Mouse (Mus musculus): ENCODE results near the gene Prm3.

The Prm3 gene

DNA sequence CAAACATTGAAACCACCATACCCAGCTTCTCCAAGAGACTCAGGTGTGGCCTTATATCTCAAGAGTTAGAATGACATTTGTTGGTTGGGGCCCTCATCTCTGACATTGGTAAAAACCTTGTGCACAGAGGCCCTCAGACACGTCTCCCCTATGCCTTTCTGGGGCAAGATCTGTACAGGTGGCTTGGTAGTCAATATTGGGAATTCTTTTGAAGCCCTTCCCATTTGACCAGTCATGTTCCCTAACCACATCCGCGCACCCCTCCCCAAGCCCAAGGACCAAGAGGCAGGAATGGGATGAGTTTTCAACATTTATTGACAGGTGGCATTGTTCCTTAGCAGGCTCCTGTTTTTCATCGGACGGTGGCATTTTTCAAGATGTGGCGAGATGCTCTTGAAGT, 5.3 kb upstream of the Prm3 start, which contains the start of gene Prm2:
Gene Prm2, minus strand, starts transcription at position 101 of the 400 bp plus-strand sequence.
- no peak for DNase-seq (ENCODE audit: low spot score)

DNA sequence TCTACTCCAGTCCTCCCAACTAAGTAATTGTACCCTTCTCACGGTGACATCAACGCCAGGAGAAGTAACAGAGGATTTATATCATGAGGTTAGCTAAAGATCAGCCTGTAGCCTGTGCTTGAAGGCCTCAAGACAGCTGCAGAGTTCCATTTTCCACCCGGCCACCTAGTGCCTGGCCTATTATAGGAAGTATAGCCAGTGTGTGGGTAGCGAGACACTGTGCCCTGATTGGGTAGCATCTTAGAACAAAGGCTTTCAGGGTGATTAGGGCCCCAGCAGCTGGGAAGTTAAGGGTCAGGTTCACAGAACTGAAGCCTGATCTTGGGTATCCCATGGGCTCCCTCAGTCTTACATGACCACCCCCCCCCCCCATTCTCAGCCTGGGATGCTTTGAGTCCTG, 1.8 kb downstream of the Prm3 start:
- DNase-seq (ENCODE audit: low spot score) = peak; percentile 38

DNA sequence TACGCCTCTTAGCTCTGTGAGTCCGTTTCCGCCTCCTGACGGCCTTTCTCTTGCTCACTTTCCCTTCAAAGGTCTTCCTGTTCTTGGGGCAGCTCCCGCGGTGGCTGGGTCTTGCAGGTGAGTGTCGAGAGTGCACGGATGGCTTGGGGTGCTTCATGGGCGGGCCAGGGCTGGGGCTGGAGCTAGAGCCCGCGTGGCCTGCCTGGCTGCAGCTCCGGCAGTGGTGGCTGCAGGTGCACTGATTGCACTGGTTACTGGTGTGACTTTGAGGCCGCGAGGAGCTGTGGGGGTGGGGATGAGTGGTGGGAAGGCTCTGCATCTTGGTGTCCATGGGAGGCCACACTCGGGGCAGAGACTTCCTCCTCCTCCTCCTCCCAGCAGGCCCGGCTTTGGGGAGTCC, 2.4 kb downstream of the Prm3 start, which contains the start of gene Tnp2:
Gene Tnp2, minus strand, starts transcription at position 390 of the 400 bp plus-strand sequence.
- DNase-seq (ENCODE audit: low spot score) = no peak

DNA sequence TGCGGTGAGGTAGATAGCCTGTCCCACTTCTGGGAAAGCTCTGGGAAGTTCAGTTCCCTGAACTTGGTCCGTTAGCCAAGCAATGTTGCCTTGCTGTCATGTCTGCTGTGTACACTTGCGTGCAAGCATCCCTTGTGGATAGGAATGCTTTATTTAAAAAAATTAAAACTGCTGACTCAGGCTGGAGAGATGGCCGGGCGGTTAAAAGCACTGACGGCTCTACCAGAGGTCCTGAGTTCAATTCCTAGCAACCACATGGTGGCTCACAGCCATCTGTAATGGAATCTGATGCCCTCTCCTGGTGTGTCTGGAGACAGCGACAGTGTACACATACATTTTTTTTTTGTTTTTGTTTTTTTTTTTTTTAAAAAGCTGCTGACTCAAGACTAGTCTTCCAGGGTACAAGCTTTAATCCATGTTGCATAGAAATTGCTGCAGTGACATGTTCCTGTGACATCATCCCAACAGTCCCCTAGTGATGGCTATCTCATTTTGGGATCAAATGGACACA, 3.1 kb downstream of the Prm3 start:
- DNase-seq (ENCODE audit: low spot score) = no peak

DNA sequence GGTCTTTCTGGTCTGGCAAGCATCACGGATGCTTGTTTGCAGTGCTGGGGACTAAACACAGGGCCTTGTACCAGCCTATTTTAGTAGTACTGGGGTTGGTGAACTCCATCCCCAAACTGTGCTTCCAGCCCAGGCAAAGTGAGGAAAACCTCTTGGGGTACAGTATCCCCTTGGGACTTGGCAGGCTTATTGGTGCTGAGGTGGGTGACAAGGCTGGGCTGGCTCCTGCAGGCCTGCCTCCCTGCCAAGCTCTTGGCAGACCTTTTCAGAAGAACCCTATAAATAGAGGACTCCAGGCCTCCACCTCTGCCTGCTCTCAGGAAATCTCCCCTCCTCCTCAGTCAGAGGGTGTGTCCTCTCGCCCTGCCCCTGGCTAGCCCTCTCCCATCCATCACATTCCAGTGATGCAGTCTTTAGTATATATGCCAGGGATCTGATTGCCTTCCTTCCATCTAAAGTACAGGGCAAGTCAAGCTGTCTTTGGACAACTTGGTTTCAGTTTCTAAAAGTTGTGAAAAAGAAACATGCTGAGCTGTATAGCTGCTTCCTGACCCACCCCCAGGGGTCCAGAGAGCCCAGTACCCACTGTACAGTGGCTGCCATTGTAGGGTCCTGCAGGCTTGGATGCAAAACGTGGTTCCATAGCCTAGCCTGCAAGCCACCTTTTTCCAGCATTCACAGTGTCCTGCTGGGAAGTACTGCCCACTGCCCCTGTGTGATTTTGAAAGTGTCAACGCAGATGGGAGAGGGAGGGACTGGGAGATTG, 3.7 kb downstream of the Prm3 start:
- DNase-seq (ENCODE audit: low spot score) = no peak

DNA sequence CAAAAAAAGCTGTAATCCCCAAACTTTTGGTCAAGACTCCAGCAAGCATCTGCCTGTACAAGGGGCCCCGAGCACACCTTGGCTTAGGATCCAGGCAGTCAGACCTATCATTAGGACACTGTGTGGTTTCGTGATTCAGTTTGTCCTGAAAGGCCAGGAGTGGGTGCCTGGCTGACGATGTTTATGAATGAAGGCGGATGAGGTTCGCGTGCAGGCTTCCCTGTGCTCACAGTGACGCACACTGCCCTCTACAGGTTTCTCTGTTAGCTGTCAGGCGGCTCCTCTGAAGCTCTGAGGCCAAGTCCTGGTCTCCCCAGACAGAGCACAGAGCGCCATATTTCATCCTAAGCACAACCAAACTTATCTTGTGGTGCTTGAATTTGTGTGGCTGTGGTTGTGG, 4.4 kb downstream of the Prm3 start:
- peak; percentile 95 for DNase-seq (ENCODE audit: low spot score)

DNA sequence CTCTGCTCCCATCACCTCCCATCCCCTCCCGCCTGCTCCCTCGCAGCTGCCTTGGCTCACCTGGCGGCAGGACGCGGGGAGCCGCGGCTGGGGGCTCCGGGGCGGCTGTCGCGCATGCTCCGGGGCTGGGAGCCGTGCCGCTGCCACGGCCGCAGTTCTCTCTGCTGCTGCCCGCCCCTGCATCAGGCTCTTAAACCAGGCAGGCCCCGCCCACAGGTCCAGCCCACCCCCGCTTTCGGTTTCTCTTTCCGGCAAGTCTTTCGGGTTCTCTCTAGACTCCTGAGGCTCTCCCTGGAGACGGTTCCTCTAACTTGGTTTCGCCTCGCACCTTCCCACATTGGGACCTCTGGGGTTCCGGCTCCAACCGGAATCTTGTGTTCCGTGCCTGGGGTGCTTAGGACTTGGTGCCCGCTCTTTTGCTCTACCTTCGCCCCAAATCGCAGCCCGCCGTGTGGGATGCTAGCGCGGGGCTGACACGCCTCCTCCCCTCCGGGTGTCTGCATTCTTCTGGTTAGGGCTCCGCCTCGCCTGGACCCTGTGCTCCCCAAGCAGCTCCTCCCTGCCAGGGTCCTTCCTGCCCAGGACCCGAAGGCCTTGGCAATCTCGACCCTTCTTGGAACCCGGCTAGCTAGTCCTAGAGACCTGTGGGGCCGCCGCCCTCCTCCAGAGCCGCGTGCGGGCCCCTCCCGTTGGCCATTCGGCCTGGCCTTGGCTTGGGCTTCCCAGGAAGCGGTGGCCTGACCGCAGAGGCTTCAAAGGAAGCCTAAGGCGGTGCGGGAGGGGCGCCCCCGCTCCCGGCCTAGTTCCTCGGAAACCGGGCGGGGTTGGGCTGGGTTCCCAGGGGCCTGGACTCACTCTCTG, 5.1 kb downstream of the Prm3 start, which contains the start of gene Socs1:
Gene Socs1, minus strand, starts transcription at position 166 of the 861 bp plus-strand sequence.
- peak; percentile 86 for DNase-seq (ENCODE audit: low spot score)

DNA sequence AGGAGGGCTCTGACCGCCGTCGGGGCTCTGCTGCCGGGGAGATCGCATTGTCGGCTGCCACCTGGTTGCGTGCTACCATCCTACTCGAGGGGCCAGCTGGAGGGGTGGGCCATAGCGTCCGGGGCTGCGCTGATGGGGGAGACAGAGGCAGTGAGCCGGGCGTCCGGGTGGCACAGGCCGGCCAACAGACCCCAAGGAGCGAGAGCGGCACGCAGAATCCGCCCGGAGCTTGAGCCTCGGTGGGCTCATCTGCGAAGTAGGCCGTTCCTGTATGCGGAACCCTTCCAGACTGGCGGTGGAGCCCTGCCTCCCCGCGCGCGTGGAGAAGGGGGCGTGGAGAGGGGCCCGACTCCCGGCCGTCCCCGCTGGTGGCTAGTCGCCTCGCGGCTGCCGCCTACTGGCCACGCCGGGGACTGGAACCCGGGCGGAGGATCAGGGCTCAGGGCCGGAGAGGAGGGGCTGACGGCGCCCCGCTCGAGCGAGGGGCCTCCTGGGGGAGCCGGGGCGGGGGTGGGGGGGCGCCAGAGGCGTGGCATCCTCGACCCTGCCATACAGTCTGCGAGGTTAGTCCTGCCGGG, 5.8 kb downstream of the Prm3 start:
- peak; percentile 95 for DNase-seq (ENCODE audit: low spot score)

DNA sequence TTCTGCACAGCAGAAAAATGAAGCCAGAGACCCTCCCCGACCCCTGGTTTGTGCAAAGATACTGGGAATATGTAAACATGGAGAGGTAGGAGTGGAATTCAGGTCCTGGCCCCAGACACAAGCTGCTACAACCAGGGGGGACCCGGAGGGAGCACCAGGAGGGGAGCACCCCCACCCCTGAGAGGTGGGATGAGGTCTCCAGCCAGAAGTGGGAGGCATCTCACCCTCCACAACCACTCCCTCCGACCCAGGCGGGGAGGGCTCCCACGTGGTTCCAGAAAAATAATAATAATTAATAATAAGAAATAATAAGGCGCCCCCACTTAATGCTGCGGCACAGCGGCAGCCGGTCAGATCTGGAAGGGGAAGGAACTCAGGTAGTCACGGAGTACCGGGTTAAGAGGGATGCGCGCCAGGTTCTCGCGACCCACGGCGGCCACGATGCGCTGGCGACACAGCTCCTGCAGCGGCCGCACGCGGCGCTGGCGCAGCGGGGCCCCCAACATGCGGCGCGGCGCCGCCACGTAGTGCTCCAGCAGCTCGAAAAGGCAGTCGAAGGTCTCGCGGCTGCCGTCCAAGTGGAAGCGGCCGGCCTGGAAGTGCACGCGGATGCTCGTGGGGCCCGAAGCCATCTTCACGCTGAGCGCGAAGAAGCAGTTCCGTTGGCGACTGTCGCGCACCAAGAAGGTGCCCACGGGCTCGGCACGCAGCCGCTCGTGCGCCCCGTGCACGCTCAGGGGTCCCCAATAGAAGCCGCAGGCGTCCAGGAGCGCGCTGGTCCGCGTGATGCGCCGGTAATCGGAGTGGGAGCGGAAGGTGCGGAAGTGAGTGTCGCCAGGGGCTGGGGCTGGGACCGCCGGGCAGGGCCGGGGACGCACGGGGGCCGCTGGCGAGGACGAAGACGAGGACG, 6.6 kb downstream of the Prm3 start:
- DNase-seq (ENCODE audit: low spot score) = peak; percentile 54

DNA sequence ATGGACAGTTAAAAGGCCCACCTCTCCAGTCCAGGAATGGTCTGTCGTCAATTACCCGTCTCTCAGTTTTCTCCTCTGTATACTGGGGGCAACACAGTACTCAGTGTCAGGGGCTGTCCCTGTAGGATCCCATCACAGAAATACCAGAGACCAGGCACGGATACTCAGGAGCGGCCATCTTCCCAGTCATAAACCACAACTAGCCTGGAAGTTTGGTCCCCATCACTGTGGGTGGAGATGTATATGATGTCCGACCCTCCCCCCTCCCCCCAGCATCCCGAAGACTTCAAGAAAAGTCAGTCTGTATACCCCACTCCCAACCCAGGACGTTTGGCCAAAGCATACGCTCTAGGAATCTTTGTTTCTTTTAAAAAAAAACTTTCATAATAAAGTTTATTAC, 7.3 kb downstream of the Prm3 start:
- no peak for DNase-seq (ENCODE audit: low spot score)

DNA sequence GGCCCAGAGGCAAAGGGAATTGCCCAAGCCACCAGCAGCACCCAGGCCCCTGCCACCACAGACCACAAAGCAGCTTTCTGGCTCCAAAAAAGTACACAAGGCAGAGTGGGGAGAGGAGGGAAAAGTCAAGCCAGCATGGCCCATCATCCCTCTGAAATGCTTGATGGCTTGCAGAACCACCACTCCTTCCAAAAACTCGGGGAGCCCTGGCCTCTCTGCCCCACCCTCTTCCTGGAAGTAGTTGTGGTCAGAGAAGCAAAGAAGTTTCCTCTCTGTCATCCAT, 7.6 kb downstream of the Prm3 start:
- DNase-seq (ENCODE audit: low spot score) = no peak

DNA sequence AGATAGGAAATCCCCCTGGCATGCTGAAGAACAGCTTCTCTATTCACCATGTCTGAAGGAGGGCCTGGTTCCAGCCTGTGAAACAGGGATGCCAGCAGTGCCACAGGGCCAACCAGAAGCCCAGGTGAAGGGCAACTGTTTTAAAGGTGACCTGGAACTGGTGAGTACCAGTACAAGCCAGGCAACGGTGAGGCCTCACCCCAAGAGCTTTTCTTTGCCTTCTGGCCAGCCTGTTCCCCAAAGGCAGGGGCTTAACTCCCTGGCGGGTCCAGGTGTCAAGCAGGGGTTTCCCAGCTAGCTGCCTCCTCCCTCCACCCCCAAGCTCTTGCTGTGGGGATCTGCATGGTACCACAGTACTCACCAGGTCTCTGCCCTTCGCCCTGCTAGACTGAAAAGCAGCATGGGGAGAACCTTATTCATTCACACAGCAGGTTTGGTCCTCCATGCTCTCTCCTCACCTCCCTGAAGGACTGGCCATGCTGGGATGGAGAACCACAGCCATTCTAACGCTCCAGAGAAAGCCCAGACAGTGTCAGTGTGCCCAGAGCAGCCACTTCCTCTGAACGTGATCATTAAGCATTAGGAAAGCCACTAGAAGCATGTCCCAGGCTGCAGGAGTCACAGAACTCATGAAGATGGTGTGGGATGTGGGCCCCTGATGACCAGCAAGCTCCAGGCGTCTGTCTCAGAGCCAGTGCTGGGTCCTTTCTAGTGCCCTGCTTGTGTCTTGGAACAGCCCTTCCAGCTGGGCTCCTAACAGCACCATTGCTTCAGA, 8.2 kb downstream of the Prm3 start:
- no peak for DNase-seq (ENCODE audit: low spot score)

DNA sequence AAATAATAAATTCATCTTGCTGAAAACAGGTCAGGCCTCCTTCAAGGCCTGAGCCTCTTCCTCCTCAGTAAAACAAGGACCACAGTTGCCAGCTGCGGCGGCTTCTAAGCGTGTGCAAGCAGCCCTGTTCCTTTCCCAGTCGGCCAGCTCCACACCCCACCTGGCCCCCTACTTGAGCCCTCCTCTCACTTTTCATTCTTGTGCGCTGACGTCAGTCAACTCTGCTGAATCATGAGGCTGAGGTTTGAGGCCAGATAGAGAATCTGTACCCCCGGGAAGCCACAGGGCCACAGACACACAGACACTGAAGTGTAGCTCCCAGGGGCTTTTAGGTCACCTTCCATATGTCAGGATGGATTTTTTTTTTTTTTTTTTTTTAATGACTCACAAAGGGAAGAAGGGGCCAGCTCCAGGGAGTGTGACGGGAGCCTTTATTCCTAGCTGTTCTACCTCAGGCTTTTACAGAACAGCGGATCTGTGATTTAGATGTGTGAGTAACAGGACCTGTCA, 8.8 kb downstream of the Prm3 start:
- DNase-seq (ENCODE audit: low spot score) = peak; percentile 31

DNA sequence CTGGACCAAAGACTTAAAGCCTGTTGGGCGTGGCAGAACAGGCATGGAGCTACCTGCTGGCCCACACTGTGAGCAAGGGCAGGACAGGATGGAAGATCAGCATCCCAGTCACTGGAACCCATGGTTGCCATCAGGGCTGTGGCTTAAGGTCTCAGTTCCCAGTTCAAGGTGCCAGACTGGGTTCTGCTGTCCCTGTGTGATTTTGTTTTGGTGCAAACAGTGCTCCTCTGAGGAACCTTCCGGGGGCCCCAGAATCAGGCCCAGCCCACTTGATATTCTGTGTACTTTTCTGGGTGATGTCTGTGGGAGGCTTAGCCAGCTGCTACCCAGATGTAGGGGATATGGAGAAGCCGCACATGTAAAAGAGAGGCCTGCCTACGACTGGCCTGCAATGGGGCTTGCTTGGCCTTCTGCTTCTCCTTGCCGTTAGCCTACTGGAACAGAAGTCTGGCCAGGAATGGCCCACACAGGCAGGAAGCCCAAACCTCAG, 10.0 kb downstream of the Prm3 start:
- DNase-seq (ENCODE audit: low spot score) = no peak

DNA sequence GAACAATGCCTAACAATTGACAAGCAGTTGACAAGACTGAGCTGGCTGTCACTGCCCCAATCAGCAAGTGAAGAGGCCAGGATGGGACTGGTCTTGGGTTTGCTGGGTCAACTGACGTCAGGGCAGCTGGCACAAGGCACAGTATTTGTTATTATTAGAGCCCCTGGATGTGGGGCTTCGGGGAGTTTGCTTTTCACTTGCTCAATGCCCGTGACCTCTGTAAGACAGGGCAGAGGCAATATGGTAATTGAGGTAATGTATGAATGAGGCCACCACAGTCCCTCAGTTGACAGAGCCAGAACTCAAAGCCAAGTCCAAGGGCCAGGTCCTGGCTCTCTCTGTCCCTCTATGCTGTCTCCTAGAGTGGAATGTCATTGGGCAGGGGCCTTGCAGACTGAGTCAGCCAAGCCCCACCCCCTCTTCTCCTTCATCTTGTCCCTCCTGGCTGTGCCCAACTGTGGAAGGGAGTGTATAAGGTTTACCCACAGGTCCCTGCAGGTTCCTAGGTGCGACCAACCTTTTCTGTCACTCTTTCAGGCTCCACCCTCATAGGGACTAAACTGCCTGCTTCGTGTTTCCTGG, 13.0 kb downstream of the Prm3 start:
- no peak for DNase-seq (ENCODE audit: low spot score)

DNA sequence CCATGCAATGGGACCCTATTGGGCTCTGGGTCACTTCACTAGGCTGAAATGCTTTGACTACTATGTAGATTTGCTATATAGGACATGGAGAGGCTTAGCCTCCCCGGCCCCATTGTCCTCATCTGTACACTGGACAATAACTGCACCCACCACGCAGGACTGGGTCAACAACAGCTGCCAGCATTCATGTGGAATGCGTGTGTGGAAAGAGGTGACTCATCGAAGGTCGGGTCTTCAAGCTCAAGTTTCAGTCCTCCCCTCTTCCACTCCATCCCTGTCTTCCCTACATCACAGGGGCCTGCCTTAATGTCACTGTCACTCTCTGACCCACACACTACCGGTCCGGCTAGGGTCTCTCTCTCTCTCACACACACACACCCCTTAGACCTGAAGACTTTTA, 14.4 kb downstream of the Prm3 start:
- DNase-seq (ENCODE audit: low spot score) = no peak

DNA sequence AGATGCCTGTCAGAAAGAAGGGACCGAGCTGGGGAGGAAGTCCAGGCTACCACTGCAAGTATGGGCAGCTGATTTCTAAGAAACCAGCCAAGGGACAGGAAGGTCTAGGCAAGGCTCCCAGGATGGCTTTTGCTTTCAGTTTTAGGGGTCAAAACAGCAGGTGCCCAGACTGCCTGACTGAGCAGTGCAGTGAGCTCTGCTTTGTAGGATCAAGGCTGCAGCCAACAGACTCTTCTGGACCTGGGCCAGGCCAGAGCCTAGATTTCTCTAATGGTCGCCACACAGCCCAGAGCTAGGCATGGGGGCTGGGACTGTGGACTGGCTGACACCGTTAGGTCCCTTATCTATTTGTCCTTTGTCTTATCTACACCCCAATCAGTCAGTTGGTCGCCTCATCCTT, 16.0 kb downstream of the Prm3 start:
- no peak for DNase-seq (ENCODE audit: low spot score)

DNA sequence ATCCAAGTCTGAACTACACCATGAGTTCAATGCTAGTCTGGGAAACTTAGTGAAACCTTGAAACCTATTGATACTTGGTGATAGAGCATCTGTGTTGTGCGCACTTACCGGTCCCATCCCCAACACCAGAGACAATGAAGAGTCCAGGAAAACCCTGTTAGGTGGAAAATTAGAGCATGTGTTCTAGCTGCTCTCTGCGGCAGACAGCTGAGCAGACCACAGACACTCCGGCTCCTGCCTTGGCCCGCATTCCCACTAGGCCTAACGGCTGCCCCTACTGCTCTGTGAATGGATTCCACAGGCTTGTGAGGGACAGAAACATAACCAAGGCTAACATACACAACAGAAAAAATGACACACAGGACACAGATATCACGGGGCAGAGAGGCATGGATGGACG, 17.2 kb downstream of the Prm3 start:
- DNase-seq (ENCODE audit: low spot score) = no peak

DNA sequence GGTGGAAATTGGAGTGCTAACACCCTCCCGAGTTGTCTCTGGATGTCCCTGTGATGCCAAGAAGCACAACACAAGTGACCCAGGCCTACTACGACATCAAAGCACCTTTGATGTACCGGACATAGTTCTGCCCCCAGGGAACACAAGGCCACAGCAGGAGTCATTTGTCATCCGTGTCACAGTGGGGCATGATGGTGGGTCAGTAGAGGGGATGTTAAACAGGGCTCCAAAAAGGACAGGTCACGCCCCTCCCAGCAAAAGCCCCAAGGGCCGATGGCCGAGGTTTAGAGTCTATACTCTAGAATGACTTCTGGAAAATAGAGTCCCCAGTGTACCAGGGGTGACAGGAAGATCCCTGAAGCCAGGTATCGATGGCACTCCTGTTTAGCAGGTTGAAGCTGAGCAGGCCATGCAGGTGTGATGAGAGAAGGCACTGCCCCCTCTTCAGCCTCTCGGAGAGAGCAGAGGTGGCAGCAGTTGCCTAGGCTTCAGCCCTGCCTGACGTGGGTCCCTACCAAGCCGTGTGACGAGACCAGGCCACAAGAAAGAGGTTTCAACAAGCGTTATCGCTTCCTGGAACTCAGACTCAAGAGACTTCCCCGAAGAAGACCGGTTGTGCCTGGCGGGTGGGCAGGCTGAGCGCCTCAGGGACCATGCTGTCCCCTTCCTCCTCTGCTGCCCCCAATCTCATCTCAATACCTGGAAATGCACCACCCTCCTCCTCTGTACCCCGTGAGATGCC, 18.8 kb downstream of the Prm3 start:
- no peak for DNase-seq (ENCODE audit: low spot score)

Data from retina, embryonic 14.5 days (tissue).